Mouse (Mus musculus) midbrain, postnatal 0 days (tissue): ENCODE measurements at regions not wholly inside any gene's neighbourhood (a gene's known extent, or its start where the extent isn't known, plus 50 kb on each side); places are given as distances from the start of the nearest gene placed in this dataset.

Experiments used
- ATAC-seq: fragments of 200-750 bp; cut with Nextera tagmentation; 2 replicates; pipeline ENCODE4 v1.8.0; 2017; ENCODE audit warnings: moderate number of reproducible peaks, mild to moderate bottlenecking, moderate TSS enrichment, moderate library complexity; ENCODE audit not compliant: low FRiP score
- DNase-seq: peaks from one replicate; pipeline ENCODE4 v3.0.0-alpha.2; 2015; ENCODE audit warnings: low spot score
- H3K27ac ChIP-seq: fragments of 300-500 bp; sonication (generic); 2 replicates; pipeline ENCODE4 v1.5.1; 2014; ENCODE audit warnings: low read depth, mild to moderate bottlenecking, low read length, mixed read lengths
- H3K27me3 ChIP-seq: fragments of 300-500 bp; sonication (generic); 2 replicates; pipeline ENCODE4 v1.6.1; 2014; ENCODE audit warnings: low read length, control low read depth, mixed read lengths; ENCODE audit not compliant: insufficient read depth
- H3K36me3 ChIP-seq: fragments of 300-500 bp; sonication (generic); 2 replicates; pipeline ENCODE4 v1.6.1; 2014; ENCODE audit warnings: low read length, control low read depth, mixed read lengths; ENCODE audit not compliant: insufficient read depth
- H3K4me1 ChIP-seq: fragments of 300-500 bp; sonication (generic); 2 replicates; pipeline ENCODE4 v1.6.1; 2014; ENCODE audit warnings: mild to moderate bottlenecking, control low read depth, antibody characterized with exemption, low read length, mixed read lengths; ENCODE audit not compliant: insufficient read depth
- H3K4me2 ChIP-seq: fragments of 300-500 bp; sonication (generic); 2 replicates; pipeline ENCODE4 v1.6.1; 2014; ENCODE audit warnings: low read depth, mild to moderate bottlenecking, low read length, mixed read lengths; ENCODE audit not compliant: poor library complexity, severe bottlenecking
- H3K4me3 ChIP-seq: fragments of 300-500 bp; sonication (generic); 2 replicates; pipeline ENCODE4 v1.5.1; 2014; ENCODE audit warnings: low read depth, mild to moderate bottlenecking, low read length, moderate library complexity
- H3K9ac ChIP-seq: fragments of 300-500 bp; sonication (generic); replicated peaks from 2 replicates; pipeline ENCODE4 v1.6.1; 2014; ENCODE audit warnings: mild to moderate bottlenecking, low read length, moderate library complexity, mixed read lengths; ENCODE audit not compliant: poor library complexity, severe bottlenecking
- H3K9me3 ChIP-seq: fragments of 300-500 bp; sonication (generic); 2 replicates; pipeline ENCODE4 v1.6.1; 2016; ENCODE audit warnings: low read length, control low read depth
- CTCF ChIP-seq: IDR thresholded peaks from 2 replicates; pipeline ENCODE4 v1.5.1; 2016; ENCODE audit warnings: antibody characterized with exemption, mild to moderate bottlenecking
- WGBS: fragments of 180-500 bp; shearing (Covaris S2); extraction: QIAGEN DNeasy Blood & Tissue Kit; methylation state at CpG from one replicate; pipeline ENCODE4 v1.1.7; 2014; 5-methylcytosine and 5-hydroxymethylcytosine counted together

GRCm38 (mm10) chr2:101415002-101415401 lies 209.5 kb upstream of the Rag2 start:
- ATAC-seq, result no peak
- no peaks in the 10 kb centered on the region for H3K9me3 ChIP-seq
- no peaks in the 10 kb centered on the region for H3K27me3 ChIP-seq
- H3K4me2 ChIP-seq, result no peak overlapping the region
- 80% methylated on average over 1 of the region's 1 CpGs for WGBS
- H3K36me3 ChIP-seq, result no peaks in the 10 kb centered on the region
- TF ChIP-seq CTCF, result no peak
- no peak overlapping the region for H3K9ac ChIP-seq
- H3K4me1 ChIP-seq, result no peaks in the 10 kb centered on the region
- no peak overlapping the region for H3K4me3 ChIP-seq
- H3K27ac ChIP-seq, result no peak overlapping the region
- DNase-seq, result no peak

DNA sequence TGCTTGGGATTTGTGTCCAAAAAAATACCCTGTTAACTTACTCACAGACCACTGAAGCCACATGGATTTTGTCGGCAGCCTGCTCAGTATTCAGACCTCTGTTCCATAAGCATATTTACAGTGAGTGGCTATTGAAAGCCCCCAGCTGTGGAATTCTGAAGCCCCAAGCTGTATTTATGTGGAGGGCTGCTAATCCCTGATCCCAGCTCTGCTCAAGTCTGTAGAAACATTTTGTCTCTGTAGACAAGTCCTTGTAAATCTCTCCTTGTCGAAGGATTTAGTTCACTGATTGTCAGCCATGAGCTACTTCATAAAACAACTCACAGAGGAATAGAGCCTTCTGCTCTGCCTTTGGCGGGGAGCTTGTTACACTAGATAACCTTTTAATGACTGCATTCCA lies 207.8 kb upstream of the Rag2 start:
- no peak overlapping the region for H3K4me2 ChIP-seq
- no peak overlapping the region for H3K9ac ChIP-seq
- DNase-seq (no peak), ATAC-seq (no peak)
- TF ChIP-seq CTCF, result no peak
- no peaks in the 10 kb centered on the region for H3K9me3 ChIP-seq
- no peak overlapping the region for H3K4me3 ChIP-seq
- 39% methylated on average over 3 of the region's 3 CpGs for WGBS
- H3K27me3 ChIP-seq, result no peaks in the 10 kb centered on the region
- H3K4me1 ChIP-seq, result no peaks in the 10 kb centered on the region
- no peaks in the 10 kb centered on the region for H3K36me3 ChIP-seq
- H3K27ac ChIP-seq, result no peak overlapping the region

DNA sequence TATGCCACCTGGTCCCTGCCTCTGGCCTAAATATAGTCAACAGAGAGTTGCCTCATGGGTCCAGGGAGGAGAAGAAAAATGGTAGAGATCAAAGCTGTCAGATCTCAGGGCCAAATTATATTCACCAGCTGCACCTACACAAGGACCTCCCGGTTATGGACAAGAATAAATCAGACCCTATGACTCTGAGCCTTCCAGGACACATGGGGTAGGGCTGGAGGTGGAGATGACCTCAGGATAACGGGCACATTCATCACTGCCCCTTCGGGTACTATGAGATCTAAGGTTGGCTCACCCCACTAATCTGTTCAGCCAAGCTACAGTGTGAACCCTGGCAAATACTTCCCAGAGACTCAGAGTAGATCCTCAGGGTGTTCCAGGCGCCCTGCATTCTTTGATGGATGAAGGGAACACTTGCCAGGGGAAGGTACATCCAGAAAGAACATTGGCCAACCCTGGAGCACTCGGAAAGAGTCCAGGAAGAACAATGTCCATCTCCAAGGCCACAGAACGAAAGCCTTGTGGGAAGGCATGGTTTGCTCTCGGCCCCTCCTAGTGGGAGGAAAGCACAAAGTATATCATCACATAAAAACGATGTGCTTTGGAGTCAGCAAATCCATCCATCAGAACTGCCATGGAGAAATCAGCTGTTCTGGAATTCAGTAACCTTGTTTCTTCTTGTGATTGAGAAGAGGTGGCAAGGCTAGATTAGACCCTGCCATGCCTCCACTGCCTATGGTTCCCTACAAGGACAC lies 191.2 kb upstream of the Rag2 start:
- no peak for TF ChIP-seq CTCF
- H3K36me3 ChIP-seq, result no peaks in the 10 kb centered on the region
- peak; percentile 7 for DNase-seq
- no peaks in the 10 kb centered on the region for H3K4me1 ChIP-seq
- H3K9ac ChIP-seq, result no peak overlapping the region
- no peak overlapping the region for H3K27ac ChIP-seq
- H3K4me2 ChIP-seq, result no peak overlapping the region
- H3K4me3 ChIP-seq, result no peak overlapping the region
- no peaks in the 10 kb centered on the region for H3K9me3 ChIP-seq
- WGBS, result 88% methylated on average over 8 of the region's 8 CpGs
- no peaks in the 10 kb centered on the region for H3K27me3 ChIP-seq
- ATAC-seq, result no peak

GRCm38 (mm10) chr2:101440231-101440630 lies 184.3 kb upstream of the Rag2 start:
- no peak overlapping the region for H3K9ac ChIP-seq
- no peak overlapping the region for H3K4me2 ChIP-seq
- no peak overlapping the region for H3K4me3 ChIP-seq
- no peaks in the 10 kb centered on the region for H3K9me3 ChIP-seq
- WGBS, result 66% methylated on average over 5 of the region's 5 CpGs
- TF ChIP-seq CTCF, result no peak
- H3K27me3 ChIP-seq, result no peaks in the 10 kb centered on the region
- no peaks in the 10 kb centered on the region for H3K36me3 ChIP-seq
- no peaks in the 10 kb centered on the region for H3K4me1 ChIP-seq
- ATAC-seq, result no peak
- H3K27ac ChIP-seq, result no peak overlapping the region
- no peak for DNase-seq

GRCm38 (mm10) chr2:101441081-101441630 lies 183.4 kb upstream of the Rag2 start:
- H3K4me1 ChIP-seq, result no peaks in the 10 kb centered on the region
- DNase-seq (no peak), ATAC-seq (no peak)
- H3K9me3 ChIP-seq, result no peaks in the 10 kb centered on the region
- no peak overlapping the region for H3K9ac ChIP-seq
- H3K27me3 ChIP-seq, result no peaks in the 10 kb centered on the region
- H3K27ac ChIP-seq, result no peak overlapping the region
- H3K4me3 ChIP-seq, result no peak overlapping the region
- 80% methylated on average over 5 of the region's 5 CpGs for WGBS
- H3K36me3 ChIP-seq, result no peaks in the 10 kb centered on the region
- H3K4me2 ChIP-seq, result no peak overlapping the region
- no peak for TF ChIP-seq CTCF

GRCm38 (mm10) chr2:101455591-101455990 lies 168.9 kb upstream of the Rag2 start:
- no peaks in the 10 kb centered on the region for H3K27me3 ChIP-seq
- H3K36me3 ChIP-seq, result no peaks in the 10 kb centered on the region
- 74% methylated on average over 5 of the region's 5 CpGs for WGBS
- H3K27ac ChIP-seq, result no peak overlapping the region
- DNase-seq (no peak), ATAC-seq (no peak)
- no peak overlapping the region for H3K4me3 ChIP-seq
- TF ChIP-seq CTCF, result no peak
- H3K9ac ChIP-seq, result no peak overlapping the region
- H3K9me3 ChIP-seq, result no peaks in the 10 kb centered on the region
- H3K4me2 ChIP-seq, result no peak overlapping the region
- no peaks in the 10 kb centered on the region for H3K4me1 ChIP-seq
